Mouse (Mus musculus): ENCODE measurements at regions not wholly inside any gene's neighbourhood (a gene's known extent, or its start where the extent isn't known, plus 50 kb on each side); places are given as distances from the start of the nearest gene placed in this dataset.

GRCm38 (mm10) chr6:64797600-64797999 is 68.7 kb downstream of the Atoh1 start:
- WGBS = 51% methylated on average over 3 of the region's 3 CpGs
- H3K4me3 ChIP-seq = no peak overlapping the region
- H3K27ac ChIP-seq = no peak overlapping the region
- H3K9me3 ChIP-seq = no peaks in the 10 kb centered on the region
- peaks cover 16% of the 10 kb centered on the region for H3K4me1 ChIP-seq
- H3K36me3 ChIP-seq (replicated peaks) = no peaks in the 10 kb centered on the region
- no peak for DNase-seq (ENCODE audit: extremely low spot score, low spot score)
- peaks cover 16% of the 10 kb centered on the region for H3K27me3 ChIP-seq (ENCODE audit: poor library complexity, severe bottlenecking)

- WGBS = 68% methylated on average over 5 of the region's 5 CpGs
- no peaks in the 10 kb centered on the region for H3K9me3 ChIP-seq
- peak overlapping the region; percentile 57 for H3K4me3 ChIP-seq
- DNase-seq (ENCODE audit: extremely low spot score, low spot score) = no peak
- no peak overlapping the region for H3K27ac ChIP-seq
- no peaks in the 10 kb centered on the region for H3K36me3 ChIP-seq (replicated peaks)
- H3K27me3 ChIP-seq (ENCODE audit: poor library complexity, severe bottlenecking) = peaks cover 16% of the 10 kb centered on the region
- H3K4me1 ChIP-seq = peaks cover 16% of the 10 kb centered on the region
Observed at GRCm38 (mm10) chr6:64798804-64799203, 69.9 kb downstream of the Atoh1 start.

- 11% methylated on average over 22 of the region's 22 CpGs for WGBS
- H3K27me3 ChIP-seq (ENCODE audit: poor library complexity, severe bottlenecking) = peaks cover 16% of the 10 kb centered on the region
- no peaks in the 10 kb centered on the region for H3K36me3 ChIP-seq (replicated peaks)
- peaks cover 16% of the 10 kb centered on the region for H3K4me1 ChIP-seq
- DNase-seq (ENCODE audit: extremely low spot score, low spot score) = peak; percentile 41
- H3K9me3 ChIP-seq = no peaks in the 10 kb centered on the region
- peak overlapping the region; percentile 57 for H3K4me3 ChIP-seq
- peak overlapping the region; percentile 75 for H3K27ac ChIP-seq
Observed at GRCm38 (mm10) chr6:64799306-64800001, 70.5 kb downstream of the Atoh1 start.

- no peaks in the 10 kb centered on the region for H3K9me3 ChIP-seq
Observed at GRCm38 (mm10) chr6:64800965-64801364, 72.0 kb downstream of the Atoh1 start.

GRCm38 (mm10) chr6:64815115-64815514 is 86.2 kb downstream of the Atoh1 start:
- no peaks in the 10 kb centered on the region for H3K9me3 ChIP-seq
- H3K4me1 ChIP-seq = no peaks in the 10 kb centered on the region
- H3K4me3 ChIP-seq = no peak overlapping the region
- no peaks in the 10 kb centered on the region for H3K27me3 ChIP-seq (ENCODE audit: poor library complexity, severe bottlenecking)
- no peak overlapping the region for H3K27ac ChIP-seq
- no peaks in the 10 kb centered on the region for H3K36me3 ChIP-seq (replicated peaks)
- WGBS = 94% methylated on average over 1 of the region's 1 CpGs
- no peak for DNase-seq (ENCODE audit: extremely low spot score, low spot score)

More at GRCm38 (mm10) chr6:64800965-64801364, 72.0 kb downstream of the Atoh1 start:
- H3K27me3 ChIP-seq (ENCODE audit: poor library complexity, severe bottlenecking) = peaks cover 16% of the 10 kb centered on the region
- peaks cover 16% of the 10 kb centered on the region for H3K4me1 ChIP-seq
- H3K36me3 ChIP-seq (replicated peaks) = no peaks in the 10 kb centered on the region
- WGBS = 56% methylated on average over 3 of the region's 3 CpGs
- H3K27ac ChIP-seq = no peak overlapping the region
- no peak for DNase-seq (ENCODE audit: extremely low spot score, low spot score)
- H3K4me3 ChIP-seq = no peak overlapping the region

- WGBS = 62% methylated on average over 4 of the region's 4 CpGs
- Histone ChIP-seq H3K27me3 (ENCODE audit: poor library complexity, severe bottlenecking) (peaks cover 5% of the 10 kb centered on the region; the same call in 1 of the 2 replicates), H3K9me3 (0 out of 2 replicates have a peak, but pooled peaks cover 3% of the 10 kb centered on the region), H3K4me3 (no peak overlapping the region), H3K36me3 (replicated peaks) (no peaks in the 10 kb centered on the region), H3K4me1 (peaks cover 6% of the 10 kb centered on the region), H3K27ac (no peak overlapping the region)
- no peak for DNase-seq (ENCODE audit: extremely low spot score, low spot score)
Observed at GRCm38 (mm10) chr6:64849097-64849648, 120.2 kb downstream of the Atoh1 start.

GRCm38 (mm10) chr6:64862901-64863300 is 134.0 kb downstream of the Atoh1 start:
- Histone ChIP-seq H3K27me3 (ENCODE audit: poor library complexity, severe bottlenecking) (no peaks in the 10 kb centered on the region), H3K36me3 (replicated peaks) (no peaks in the 10 kb centered on the region), H3K4me3 (no peak overlapping the region), H3K27ac (no peak overlapping the region), H3K4me1 (peaks cover 5% of the 10 kb centered on the region; the same call in 1 of the 2 replicates), H3K9me3 (0 out of 2 replicates have a peak, but pooled peaks cover 3% of the 10 kb centered on the region)
- DNase-seq (ENCODE audit: extremely low spot score, low spot score) = no peak
- WGBS = 79% methylated on average over 4 of the region's 4 CpGs

- Histone ChIP-seq H3K9me3 (no peaks in the 10 kb centered on the region), H3K4me3 (no peak overlapping the region), H3K36me3 (replicated peaks) (no peaks in the 10 kb centered on the region), H3K27me3 (ENCODE audit: poor library complexity, severe bottlenecking) (no peaks in the 10 kb centered on the region), H3K4me1 (no peaks in the 10 kb centered on the region), H3K27ac (no peak overlapping the region)
- 84% methylated on average over 5 of the region's 5 CpGs for WGBS
- DNase-seq (ENCODE audit: extremely low spot score, low spot score) = no peak
Observed at GRCm38 (mm10) chr6:64896420-64896819, 146.0 kb upstream of the Smarcad1 start.

Measured in forebrain, embryonic 10.5 days (tissue).